Mouse (Mus musculus) A20 (cell line): ENCODE results near the gene Ctsa.

Experiments
- DNase-seq: peaks from one replicate; pipeline ENCODE4 v3.0.0-alpha.2; 2011; ENCODE audit warnings: low read depth, low spot score

Ctsa gene

GRCm38 (mm10) chr2:164832748-164833301 is at the start of gene Ctsa:
Gene Ctsa, plus strand, starts transcription at chr2:164832873.
- peak; percentile 93 for DNase-seq

GRCm38 (mm10) chr2:164783926-164784581 is 48.6 kb upstream of the Ctsa start:
- peak; percentile 80 for DNase-seq

- DNase-seq: no peak
Observed at GRCm38 (mm10) chr2:164784869-164785420, 47.7 kb upstream of the Ctsa start.

- peak; percentile 88 for DNase-seq
Observed at GRCm38 (mm10) chr2:164785481-164786387, 46.9 kb upstream of the Ctsa start, which contains the start of gene Snx21. Gene Snx21, plus strand, starts transcription at chr2:164785823.

- no peak for DNase-seq
Observed at GRCm38 (mm10) chr2:164786388-164786885, 46.2 kb upstream of the Ctsa start.

GRCm38 (mm10) chr2:164787032-164787431 is 45.6 kb upstream of the Ctsa start:
- no peak for DNase-seq

- DNase-seq: no peak
Observed at GRCm38 (mm10) chr2:164787779-164788178, 44.9 kb upstream of the Ctsa start.

GRCm38 (mm10) chr2:164788411-164788810 is 44.3 kb upstream of the Ctsa start:
- no peak for DNase-seq

- no peak for DNase-seq
Observed at GRCm38 (mm10) chr2:164790451-164790850, 42.2 kb upstream of the Ctsa start.

GRCm38 (mm10) chr2:164791841-164792261 is 40.8 kb upstream of the Ctsa start:
- DNase-seq: no peak

- no peak for DNase-seq
Observed at GRCm38 (mm10) chr2:164792400-164793190, 40.1 kb upstream of the Ctsa start.

GRCm38 (mm10) chr2:164793236-164793635 is 39.4 kb upstream of the Ctsa start:
- DNase-seq: peak; percentile 53

- DNase-seq: peak; percentile 43
Observed at GRCm38 (mm10) chr2:164793772-164794171, 38.9 kb upstream of the Ctsa start.

GRCm38 (mm10) chr2:164794293-164794692 is 38.4 kb upstream of the Ctsa start:
- DNase-seq: peak; percentile 83

- DNase-seq: no peak
Observed at GRCm38 (mm10) chr2:164795868-164796267, 36.8 kb upstream of the Ctsa start.

GRCm38 (mm10) chr2:164798554-164798953 is 34.1 kb upstream of the Ctsa start:
- peak; percentile 56 for DNase-seq

GRCm38 (mm10) chr2:164800252-164801004 is 32.2 kb upstream of the Ctsa start:
- no peak for DNase-seq

GRCm38 (mm10) chr2:164803201-164803920 is 29.3 kb upstream of the Ctsa start:
- no peak for DNase-seq

- DNase-seq: peak; percentile 48
Observed at GRCm38 (mm10) chr2:164803921-164804313, 28.8 kb upstream of the Ctsa start.
